Mouse (Mus musculus) regulatory T cell (primary cell): Measurements from ENCODE around the gene Cmklr1.

Source experiments
- in situ Hi-C: fragments of 300-600 bp; cut with MboI, MseI; formaldehyde crosslinking; loops from one replicate; pipeline ENCODE4 v1.15.1; 2025; ENCODE audit warnings: high pct_unique_total_duplicates

The Cmklr1 gene

GRCm38 (mm10) chr5:113591166-113591565 lies 59.1 kb downstream of the Cmklr1 start:
- in situ Hi-C loops, result no loop called here

- in situ Hi-C loops, result no loop called here
These were observed 60.1 kb downstream of the Cmklr1 start for GRCm38 (mm10) chr5:113590010-113590640.

GRCm38 (mm10) chr5:113586458-113586849 lies 63.8 kb downstream of the Cmklr1 start:
- in situ Hi-C loops, result loop anchor here (5.0 kb wide), 1 partner anchor 136 kb away; the partner anchor contains the start of gene 1700069L16Rik

- in situ Hi-C loops, result loop anchor here (5.0 kb wide), 1 partner anchor 136 kb away; the partner anchor contains the start of gene 1700069L16Rik
These were observed 64.4 kb downstream of the Cmklr1 start for GRCm38 (mm10) chr5:113585619-113586457.

GRCm38 (mm10) chr5:113584439-113584838 lies 65.8 kb downstream of the Cmklr1 start:
- in situ Hi-C loops, result no loop called here

- in situ Hi-C loops, result no loop called here
These were observed 66.6 kb downstream of the Cmklr1 start for GRCm38 (mm10) chr5:113583424-113584162.

GRCm38 (mm10) chr5:113580801-113581200 lies 69.4 kb downstream of the Cmklr1 start:
- in situ Hi-C loops, result no loop called here

- in situ Hi-C loops, result no loop called here
These were observed 70.0 kb downstream of the Cmklr1 start for GRCm38 (mm10) chr5:113580248-113580647.

- in situ Hi-C loops, result no loop called here
These were observed 71.1 kb downstream of the Cmklr1 start for GRCm38 (mm10) chr5:113579128-113579527.

- in situ Hi-C loops, result no loop called here
These were observed 71.8 kb downstream of the Cmklr1 start for GRCm38 (mm10) chr5:113578428-113578827.

- in situ Hi-C loops, result no loop called here
These were observed 72.7 kb downstream of the Cmklr1 start for GRCm38 (mm10) chr5:113577555-113577954.

GRCm38 (mm10) chr5:113570056-113570717 lies 80.0 kb downstream of the Cmklr1 start:
- in situ Hi-C loops, result no loop called here

GRCm38 (mm10) chr5:113565858-113566257 lies 84.4 kb downstream of the Cmklr1 start:
- in situ Hi-C loops, result no loop called here

- in situ Hi-C loops, result no loop called here
These were observed 84.9 kb downstream of the Cmklr1 start for GRCm38 (mm10) chr5:113565101-113565854.

GRCm38 (mm10) chr5:113564463-113564862 lies 85.8 kb downstream of the Cmklr1 start:
- in situ Hi-C loops, result no loop called here
